Mouse (Mus musculus): ENCODE results near the gene Dpp6.

DNA sequence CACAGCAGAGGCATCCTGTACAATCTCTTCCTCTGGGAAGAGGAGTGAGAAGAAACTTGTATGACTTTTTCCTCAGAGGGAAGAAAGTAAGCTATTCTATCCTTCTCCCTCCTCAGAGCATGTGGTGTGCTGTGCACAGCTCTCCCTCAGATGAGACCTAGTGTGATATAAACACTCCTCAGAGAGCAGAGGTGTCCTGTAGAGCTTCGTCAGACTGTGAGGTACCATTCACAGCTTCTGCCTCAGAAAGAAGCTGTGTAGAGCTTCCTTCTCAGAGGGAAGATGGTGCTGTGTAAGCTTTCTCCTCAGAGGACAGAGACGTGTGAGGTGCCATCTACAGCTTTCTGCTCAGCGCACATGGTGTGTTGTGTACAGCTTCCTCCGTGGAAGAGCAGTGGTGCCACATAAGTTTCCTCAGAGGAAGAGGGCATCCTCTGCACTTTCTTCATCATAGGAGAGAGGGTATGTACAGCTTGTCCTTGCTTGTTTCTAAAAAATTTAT lies 658.0 kb downstream of the Dpp6 start:
- TF ChIP-seq POLR2A (IDR thresholded peaks at IDR 0.05; ENCODE audit: borderline replicate concordance, control insufficient read depth, low read depth, low read length) (no peak), CTCF (IDR thresholded peaks at IDR 0.05; ENCODE audit: control insufficient read depth, insufficient read depth, low read length) (no peak)

Data from bone marrow, adult 2 months (tissue).